Mouse (Mus musculus) erythroblast, embryonic 14.5 days (primary cell): Measurements from ENCODE around the gene D430042O09Rik.

Source experiments
- GATA1 ChIP-seq: IDR thresholded peaks from 2 replicates; pipeline ENCODE4 v1.6.1; 2012; ENCODE audit warnings: low read length, inconsistent platforms, mixed read lengths
- TAL1 ChIP-seq: IDR thresholded peaks from 3 replicates; pipeline ENCODE4 v1.6.1; 2012; ENCODE audit warnings: low read length, inconsistent platforms, mixed read lengths

DNA sequence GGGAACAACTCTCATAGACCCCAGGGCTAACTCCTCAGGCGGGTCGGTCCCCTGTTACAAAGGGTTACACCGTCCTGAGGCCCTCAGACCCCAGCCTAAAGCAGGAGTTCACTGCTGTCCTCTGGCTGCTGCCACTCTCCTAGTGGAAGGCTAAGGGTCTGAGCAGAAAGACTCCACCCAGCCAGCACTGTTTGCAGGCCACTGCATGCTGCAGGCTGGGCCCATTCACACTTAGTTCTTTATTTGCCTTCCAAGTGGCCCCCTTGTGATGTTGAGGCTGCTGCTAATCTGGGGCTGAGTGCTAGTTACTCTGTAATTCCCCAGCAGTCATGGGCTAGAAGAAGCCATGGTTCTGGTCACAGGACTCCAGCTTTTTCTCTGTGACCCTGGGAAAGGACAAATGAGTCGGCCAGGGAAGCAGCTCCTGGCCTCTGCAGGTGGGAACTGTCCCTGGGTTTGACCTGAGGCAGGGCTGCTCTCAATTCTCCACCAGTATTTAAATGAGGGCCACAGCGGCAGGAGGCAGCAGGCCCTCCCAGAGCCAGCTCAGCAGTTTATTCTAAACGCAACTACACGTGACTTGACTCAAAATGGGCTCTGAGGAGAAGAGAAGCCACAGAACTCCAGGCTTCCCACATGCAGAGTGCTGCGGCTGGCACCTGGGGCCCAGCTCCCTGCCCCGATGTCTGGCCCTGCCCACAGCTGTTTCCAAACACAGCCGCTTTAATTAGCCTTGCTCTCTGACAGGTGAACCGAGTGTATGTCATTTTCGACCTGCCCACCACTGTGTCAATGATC lies 163.9 kb downstream of the D430042O09Rik start:
- TF ChIP-seq GATA1 (no peak), TAL1 (no peak)
